In the genomic region with DNA sequence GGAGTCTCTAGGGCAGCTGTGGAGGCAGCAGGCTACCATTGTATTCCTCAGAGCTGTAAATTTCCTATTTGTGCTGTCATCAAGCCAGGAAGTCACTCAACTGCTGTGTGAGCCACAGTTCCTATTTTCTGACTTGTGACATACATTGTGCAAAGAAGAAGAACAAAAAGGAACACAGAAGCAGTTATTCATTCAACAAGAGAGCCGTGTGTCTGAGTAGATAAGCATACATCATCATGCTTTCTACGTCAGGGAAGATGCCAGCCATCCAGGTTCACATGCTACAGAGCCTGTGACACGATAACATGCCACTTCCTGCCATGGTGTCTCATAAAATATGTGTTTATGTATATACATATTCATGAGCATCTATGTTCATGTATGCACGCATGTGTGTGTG, we compare ENCODE assay signal across 12 mouse cellular contexts. TPM values are rescaled to one million over a fixed set of nuclear protein-coding genes. Genes with fewer than 3 reads are reported as not detected.
DNase-seq lines count a peak whose midpoint lies in the region; ATAC-seq lines count a peak whose summit lies in the region.
"Had no signal": no experiment of that assay in that cellular context is flagged by ENCODE, and none has a peak within 500 bp of the region (broad histone marks: within the 10 kb centered on the region; RNA-seq: fewer than 3 reads in every experiment).

No protein-coding gene starts in this region.

- 40% methylated on average over 4 of the region's 4 CpGs for WGBS in liver, embryonic 12.5 days (ENCODE audit: insufficient replicate concordance)
- WGBS in liver, embryonic 11.5 days, result 68% methylated on average over 4 of the region's 4 CpGs

- peaks cover 56% of the 10 kb centered on the region for H3K4me1 ChIP-seq in liver, embryonic 12.5 days
- peaks cover 5% of the 10 kb centered on the region for H3K4me1 ChIP-seq in liver, embryonic 11.5 days (replicated peaks; ENCODE audit: control insufficient read depth, insufficient read depth, low read length)
- H3K4me1 ChIP-seq: hindbrain, embryonic 13.5 days had no signal

- peak overlapping the region; percentile 60; the same call in 1 of the 2 replicates for H3K27ac ChIP-seq in liver, embryonic 12.5 days
- no peak overlapping the region for H3K27ac ChIP-seq in liver, embryonic 11.5 days (ENCODE audit: low read depth, low read length)
- H3K27ac ChIP-seq: hindbrain, embryonic 13.5 days had no signal

- peaks cover 5% of the 10 kb centered on the region; the same call in 1 of the 2 replicates for H3K36me3 ChIP-seq in liver, embryonic 12.5 days
- no peaks in the 10 kb centered on the region for H3K36me3 ChIP-seq in liver, embryonic 11.5 days (ENCODE audit: control insufficient read depth, insufficient read depth, low read length)
- H3K36me3 ChIP-seq: hindbrain, embryonic 13.5 days had no signal

- ATAC-seq in liver, embryonic 12.5 days, result no peak
- no peak for ATAC-seq in liver, embryonic 11.5 days (replicated peaks; ENCODE audit: low FRiP score)
- ATAC-seq in CD4-positive, CD25-positive, alpha-beta regulatory T cell, adult 4 months, result peak; percentile 56
- peak; percentile 71 for ATAC-seq in common myeloid progenitor, adult 5-6 weeks (replicated peaks; ENCODE audit: low read depth, poor library complexity, severe bottlenecking)
- peak; percentile 77 for ATAC-seq in megakaryocyte, adult 5-6 weeks (ENCODE audit: poor library complexity, severe bottlenecking)

- no peak overlapping the region for H3K4me2 ChIP-seq in liver, embryonic 12.5 days
- no peak overlapping the region for H3K4me2 ChIP-seq in liver, embryonic 11.5 days
- H3K4me2 ChIP-seq: hindbrain, embryonic 13.5 days had no signal

- no peaks in the 10 kb centered on the region for H3K27me3 ChIP-seq in liver, embryonic 12.5 days (replicated peaks)
- H3K27me3 ChIP-seq in liver, embryonic 11.5 days (replicated peaks; ENCODE audit: control insufficient read depth, insufficient read depth, low read length), result no peaks in the 10 kb centered on the region
- H3K27me3 ChIP-seq: hindbrain, embryonic 13.5 days; megakaryocyte, embryonic 14.5 days had no signal

- no peak overlapping the region for H3K4me3 ChIP-seq in liver, embryonic 12.5 days
- H3K4me3 ChIP-seq in liver, embryonic 11.5 days (ENCODE audit: low read depth, low read length), result no peak overlapping the region
- H3K4me3 ChIP-seq: hindbrain, embryonic 13.5 days; megakaryocyte, embryonic 14.5 days had no signal

- H3K9me3 ChIP-seq in liver, embryonic 12.5 days (replicated peaks), result no peaks in the 10 kb centered on the region
- H3K9me3 ChIP-seq in liver, embryonic 11.5 days (ENCODE audit: control insufficient read depth, low read length), result no peaks in the 10 kb centered on the region
- H3K9me3 ChIP-seq: hindbrain, embryonic 13.5 days had no signal

- DNase-seq in liver, embryonic 11.5 days (ENCODE audit: low spot score), result no peak
- no peak for DNase-seq in embryo, embryonic 11 days
- no peak for DNase-seq in adrenal gland, postnatal 25 days
- no peak for DNase-seq in frontal cortex, postnatal 36 days (ENCODE audit: low spot score in 2 of 2)
- DNase-seq: gastrocnemius, postnatal 36 days; kidney, postnatal 10 days had no signal

- H3K9ac ChIP-seq in liver, embryonic 12.5 days, result no peak overlapping the region
- H3K9ac ChIP-seq in liver, embryonic 11.5 days (ENCODE audit: low read depth, low read length), result no peak overlapping the region
- H3K9ac ChIP-seq: hindbrain, embryonic 13.5 days had no signal

RNA-seq across cellular contexts. Expression of a gene that starts 32.1 kb away (rescaled TPM):
- polyA plus RNA-seq in liver, embryonic 12.5 days (2016; fragmentation: Nextera tagmentation; extraction: Ambion mirVana), result 8.5 and 9.8 TPM in 2 replicates
- polyA plus RNA-seq in liver, embryonic 11.5 days (2014; fragmentation: Nextera tagmentation; extraction: Ambion mirVana), result 10.1 and 10.7 TPM in 2 replicates
- 1 to 10 TPM in 1 of 2 experiments, under 1 TPM in 1; 0.20 to 2.4 TPM for polyA plus RNA-seq in CD4-positive, CD25-positive, alpha-beta regulatory T cell, adult 4 months (2017; shearing (Covaris generic))
- total RNA-seq in common myeloid progenitor, adult 5-6 weeks (2017), result 79.3 and 83.0 TPM in 2 replicates
- total RNA-seq in megakaryocyte, adult 5-6 weeks (2015), result 87.8 and 90.2 TPM in 2 replicates
- 157 and 178 TPM in 2 replicates for total RNA-seq in megakaryocyte, adult 5-6 weeks (2017)
- 3.1 and 3.4 TPM in 2 replicates for total RNA-seq in adrenal gland, postnatal 25 days (2021)

Comparison
In these comparisons a context has a peak if more than half of its experiments do, and no peak if none do; other contexts are left out.
1. ATAC-seq: peak in CD4-positive, CD25-positive, alpha-beta regulatory T cell, adult 4 months (single experiment), common myeloid progenitor, adult 5-6 weeks (single experiment) and megakaryocyte, adult 5-6 weeks (single experiment); none in liver, embryonic 12.5 days (single experiment) and liver, embryonic 11.5 days (single experiment).
2. RNA of a gene that starts 32.1 kb away (total RNA-seq): 87.8 to 178 TPM in megakaryocyte, adult 5-6 weeks and 79.3 to 83.0 TPM in common myeloid progenitor, adult 5-6 weeks; 3.1 to 3.4 TPM in adrenal gland, postnatal 25 days; every median in the first group is over 10 times any median in the second.